Mouse (Mus musculus) midbrain, embryonic 10.5 days (tissue): ENCODE data around the gene Cracr2a. TPM values are rescaled to one million over a fixed set of nuclear protein-coding genes. Genes with fewer than 3 reads are reported as not detected.
A peak's percentile ranks its signal among the peaks of the same experiment; 100 is the strongest.

Source experiments
- DNase-seq: peaks from one replicate; pipeline ENCODE4 v3.0.0-alpha.2; 2017; ENCODE audit warnings: low spot score
- H3K27ac ChIP-seq: fragments of 300-500 bp; sonication (generic); replicated peaks from 2 replicates; pipeline ENCODE4 v1.5.1; 2016; ENCODE audit warnings: mild to moderate bottlenecking
- H3K27me3 ChIP-seq: fragments of 300-500 bp; sonication (generic); 2 replicates; pipeline ENCODE4 v1.6.1; 2016; ENCODE audit warnings: low read depth, mild to moderate bottlenecking; ENCODE audit not compliant: poor library complexity, severe bottlenecking
- H3K36me3 ChIP-seq: fragments of 300-500 bp; sonication (generic); 2 replicates; pipeline ENCODE4 v1.6.1; 2016; ENCODE audit warnings: mild to moderate bottlenecking, moderate library complexity
- H3K4me1 ChIP-seq: fragments of 300-500 bp; sonication (generic); 2 replicates; pipeline ENCODE4 v1.6.1; 2016
- H3K4me3 ChIP-seq: fragments of 300-500 bp; sonication (generic); 2 replicates; pipeline ENCODE4 v1.5.1; 2016; ENCODE audit warnings: mild to moderate bottlenecking, moderate library complexity
- H3K9me3 ChIP-seq: fragments of 300-500 bp; sonication (generic); replicated peaks from 2 replicates; pipeline ENCODE4 v1.6.1; 2016; ENCODE audit warnings: mild to moderate bottlenecking
- WGBS: fragments of 180-500 bp; shearing (Covaris S2); methylation state at CpG from one replicate; pipeline ENCODE4 v1.1.7; 2016; 5-methylcytosine and 5-hydroxymethylcytosine counted together
- polyA plus RNA-seq: library from polyadenylated mRNA; unstranded; fragments of >200 nt; fragmentation: Nextera tagmentation; extraction: Ambion mirVana; gene quantifications from 2 replicates; pipeline ENCODE4 v1.2.1, GENCODE M21; 2016

Gene Cracr2a
- polyA plus RNA-seq, 1 experiment from 2014 or later = 0.96 TPM

GRCm38 (mm10) chr6:127657152-127657551 is 96.0 kb downstream of the Cracr2a start:
- Histone ChIP-seq H3K36me3 (no peaks in the 10 kb centered on the region), H3K27ac (no peak overlapping the region), H3K4me3 (no peak overlapping the region), H3K27me3 (no peaks in the 10 kb centered on the region), H3K9me3 (0 out of 2 replicates have a peak, but pooled peaks cover 5% of the 10 kb centered on the region), H3K4me1 (0 out of 2 replicates have a peak, but pooled peaks cover 3% of the 10 kb centered on the region)
- WGBS = 94% methylated on average over 11 of the region's 11 CpGs
- DNase-seq = no peak

GRCm38 (mm10) chr6:127659472-127659871 is 98.3 kb downstream of the Cracr2a start:
- H3K4me1 ChIP-seq = 0 out of 2 replicates have a peak, but pooled peaks cover 3% of the 10 kb centered on the region
- H3K36me3 ChIP-seq = no peaks in the 10 kb centered on the region
- no peak overlapping the region; the same call in 1 of the 2 replicates for H3K27ac ChIP-seq
- no peaks in the 10 kb centered on the region for H3K9me3 ChIP-seq
- H3K4me3 ChIP-seq = no peak overlapping the region
- H3K27me3 ChIP-seq = no peaks in the 10 kb centered on the region
- 87% methylated on average over 5 of the region's 5 CpGs for WGBS
- no peak for DNase-seq

- H3K4me3 ChIP-seq = no peak overlapping the region
- no peak for DNase-seq
- H3K9me3 ChIP-seq = no peaks in the 10 kb centered on the region
- no peaks in the 10 kb centered on the region for H3K27me3 ChIP-seq
- H3K36me3 ChIP-seq = no peaks in the 10 kb centered on the region
- H3K27ac ChIP-seq = no peak overlapping the region
- WGBS = 86% methylated on average over 4 of the region's 4 CpGs
- H3K4me1 ChIP-seq = 0 out of 2 replicates have a peak, but pooled peaks cover 3% of the 10 kb centered on the region
Observed at GRCm38 (mm10) chr6:127659966-127660365, 98.8 kb downstream of the Cracr2a start.

- no peaks in the 10 kb centered on the region for H3K4me1 ChIP-seq
- no peak overlapping the region for H3K27ac ChIP-seq
- no peaks in the 10 kb centered on the region for H3K9me3 ChIP-seq
- no peaks in the 10 kb centered on the region for H3K36me3 ChIP-seq
- DNase-seq = no peak
- no peaks in the 10 kb centered on the region for H3K27me3 ChIP-seq
- WGBS = 90% methylated on average over 7 of the region's 7 CpGs
- no peak overlapping the region for H3K4me3 ChIP-seq
Observed at GRCm38 (mm10) chr6:127661717-127662292, 100.7 kb downstream of the Cracr2a start.

- no peaks in the 10 kb centered on the region for H3K36me3 ChIP-seq
- 90% methylated on average over 7 of the region's 7 CpGs for WGBS
- no peaks in the 10 kb centered on the region for H3K9me3 ChIP-seq
- H3K27me3 ChIP-seq = no peaks in the 10 kb centered on the region
- DNase-seq = no peak
- H3K4me1 ChIP-seq = no peaks in the 10 kb centered on the region; the same call in 1 of the 2 replicates
- no peak overlapping the region for H3K27ac ChIP-seq
- H3K4me3 ChIP-seq = no peak overlapping the region
Observed at GRCm38 (mm10) chr6:127663263-127663662, 102.1 kb downstream of the Cracr2a start.

GRCm38 (mm10) chr6:127669313-127669712 is 108.2 kb downstream of the Cracr2a start:
- peaks cover 9% of the 10 kb centered on the region for H3K4me1 ChIP-seq
- 0 out of 2 replicates have a peak overlapping the region, but pooled peaks have one; percentile 14 for H3K27ac ChIP-seq
- DNase-seq = no peak
- 62% methylated on average over 4 of the region's 4 CpGs for WGBS
- no peak overlapping the region for H3K4me3 ChIP-seq
- no peaks in the 10 kb centered on the region for H3K27me3 ChIP-seq
- H3K36me3 ChIP-seq = no peaks in the 10 kb centered on the region
- H3K9me3 ChIP-seq = no peaks in the 10 kb centered on the region

- no peaks in the 10 kb centered on the region for H3K27me3 ChIP-seq
- no peaks in the 10 kb centered on the region for H3K36me3 ChIP-seq
- H3K4me1 ChIP-seq = peaks cover 9% of the 10 kb centered on the region
- no peak overlapping the region for H3K4me3 ChIP-seq
- WGBS = 92% methylated on average over 4 of the region's 4 CpGs
- H3K27ac ChIP-seq = no peak overlapping the region
- no peak for DNase-seq
- no peaks in the 10 kb centered on the region for H3K9me3 ChIP-seq
Observed at GRCm38 (mm10) chr6:127670031-127670430, 108.9 kb downstream of the Cracr2a start.

GRCm38 (mm10) chr6:127672071-127672470 is 110.9 kb downstream of the Cracr2a start:
- Histone ChIP-seq H3K4me3 (no peak overlapping the region), H3K9me3 (no peaks in the 10 kb centered on the region), H3K4me1 (peaks cover 9% of the 10 kb centered on the region), H3K36me3 (no peaks in the 10 kb centered on the region), H3K27me3 (no peaks in the 10 kb centered on the region), H3K27ac (no peak overlapping the region)
- 90% methylated on average over 7 of the region's 7 CpGs for WGBS
- no peak for DNase-seq

- WGBS = 74% methylated on average over 11 of the region's 11 CpGs
Observed at GRCm38 (mm10) chr6:127676866-127677265, 115.7 kb downstream of the Cracr2a start.

GRCm38 (mm10) chr6:127678320-127678719 is 117.2 kb downstream of the Cracr2a start:
- no peaks in the 10 kb centered on the region for H3K4me1 ChIP-seq
- H3K4me3 ChIP-seq = no peak overlapping the region
- no peaks in the 10 kb centered on the region for H3K27me3 ChIP-seq
- 81% methylated on average over 9 of the region's 9 CpGs for WGBS
- no peak overlapping the region; the same call in 1 of the 2 replicates for H3K27ac ChIP-seq
- no peak for DNase-seq
- no peaks in the 10 kb centered on the region for H3K36me3 ChIP-seq
- no peaks in the 10 kb centered on the region for H3K9me3 ChIP-seq

More at GRCm38 (mm10) chr6:127676866-127677265, 115.7 kb downstream of the Cracr2a start:
- H3K4me1 ChIP-seq = no peaks in the 10 kb centered on the region
- no peak for DNase-seq
- no peaks in the 10 kb centered on the region for H3K27me3 ChIP-seq
- no peak overlapping the region for H3K27ac ChIP-seq
- H3K9me3 ChIP-seq = no peaks in the 10 kb centered on the region
- no peaks in the 10 kb centered on the region for H3K36me3 ChIP-seq
- no peak overlapping the region for H3K4me3 ChIP-seq

GRCm38 (mm10) chr6:127678998-127679397 is 117.9 kb downstream of the Cracr2a start:
- Histone ChIP-seq H3K27ac (no peak overlapping the region), H3K9me3 (no peaks in the 10 kb centered on the region), H3K4me3 (no peak overlapping the region), H3K36me3 (no peaks in the 10 kb centered on the region), H3K4me1 (no peaks in the 10 kb centered on the region), H3K27me3 (no peaks in the 10 kb centered on the region)
- no peak for DNase-seq
- WGBS = 87% methylated on average over 3 of the region's 3 CpGs

GRCm38 (mm10) chr6:127680784-127681183 is 119.6 kb downstream of the Cracr2a start:
- WGBS = 87% methylated on average over 7 of the region's 7 CpGs

GRCm38 (mm10) chr6:127683561-127683960 is 122.4 kb downstream of the Cracr2a start:
- H3K27me3 ChIP-seq = no peaks in the 10 kb centered on the region
- no peaks in the 10 kb centered on the region for H3K36me3 ChIP-seq
- H3K4me3 ChIP-seq = no peak overlapping the region
- H3K27ac ChIP-seq = no peak overlapping the region
- H3K4me1 ChIP-seq = no peaks in the 10 kb centered on the region
- no peak for DNase-seq
- WGBS = 81% methylated on average over 8 of the region's 8 CpGs
- no peaks in the 10 kb centered on the region for H3K9me3 ChIP-seq

More at GRCm38 (mm10) chr6:127680784-127681183, 119.6 kb downstream of the Cracr2a start:
- no peak for DNase-seq
- H3K4me3 ChIP-seq = no peak overlapping the region
- H3K27me3 ChIP-seq = no peaks in the 10 kb centered on the region
- H3K36me3 ChIP-seq = no peaks in the 10 kb centered on the region
- no peaks in the 10 kb centered on the region for H3K4me1 ChIP-seq
- no peak overlapping the region for H3K27ac ChIP-seq
- no peaks in the 10 kb centered on the region for H3K9me3 ChIP-seq
